In genomic region chr2:172751364-172751763, GRCm38 (mm10) we compare ENCODE assay signal across 25 mouse cellular contexts.
"Had no signal": no experiment of that assay in that cellular context is flagged by ENCODE, and none has a peak within 500 bp of the region (broad histone marks: within the 10 kb centered on the region; RNA-seq: fewer than 3 reads in every experiment).

No protein-coding gene starts in this region.

- H3K4me3 ChIP-seq: heart, adult 2 months; heart, embryonic 13.5 days; heart, embryonic 15.5 days; hindbrain, embryonic 13.5 days; hindbrain, embryonic 15.5 days; kidney, embryonic 15.5 days; left cerebral cortex, adult 2 months; limb, embryonic 13.5 days; limb, embryonic 15.5 days; liver, embryonic 12.5 days had no signal

- DNase-seq: gastrocnemius, postnatal 10 days; gastrocnemius, postnatal 36 days; heart, adult 11 months; heart, adult 2 months; heart, postnatal 14 days; heart, postnatal 36 days; kidney, adult 11 months; kidney, adult 8-10 months; kidney, postnatal 14 days; kidney, postnatal 36 days; layer of hippocampus, adult 9-11 months had no signal

- ATAC-seq: hindbrain, postnatal 0 days; intestine, embryonic 16.5 days; liver, embryonic 12.5 days had no signal

- H3K4me1 ChIP-seq: heart, embryonic 13.5 days; heart, embryonic 15.5 days had no signal

- H3K36me3 ChIP-seq: heart, embryonic 13.5 days; heart, embryonic 15.5 days; hindbrain, embryonic 13.5 days; hindbrain, embryonic 15.5 days; kidney, embryonic 15.5 days; limb, embryonic 13.5 days; limb, embryonic 15.5 days; liver, embryonic 12.5 days had no signal

- H3K9ac ChIP-seq: heart, embryonic 13.5 days; heart, embryonic 15.5 days; hindbrain, embryonic 13.5 days; hindbrain, embryonic 15.5 days; kidney, embryonic 15.5 days; limb, embryonic 13.5 days; limb, embryonic 15.5 days; liver, embryonic 12.5 days; liver, embryonic 14.5 days had no signal

- H3K9me3 ChIP-seq: heart, embryonic 13.5 days; heart, embryonic 15.5 days; hindbrain, embryonic 13.5 days; hindbrain, embryonic 15.5 days; kidney, embryonic 15.5 days; limb, embryonic 13.5 days; limb, embryonic 15.5 days; liver, embryonic 12.5 days had no signal

- H3K4me2 ChIP-seq: heart, embryonic 11.5 days; heart, embryonic 13.5 days; heart, embryonic 15.5 days; hindbrain, embryonic 13.5 days; hindbrain, embryonic 15.5 days; kidney, embryonic 15.5 days; limb, embryonic 13.5 days; limb, embryonic 15.5 days; liver, embryonic 12.5 days had no signal

- H3K27ac ChIP-seq: heart, adult 2 months; heart, embryonic 13.5 days; heart, embryonic 15.5 days; hindbrain, embryonic 13.5 days; hindbrain, embryonic 15.5 days; hindbrain, postnatal 0 days; kidney, embryonic 15.5 days; kidney, postnatal 0 days; left cerebral cortex, adult 2 months; limb, embryonic 13.5 days; limb, embryonic 15.5 days; liver, embryonic 12.5 days; liver, embryonic 14.5 days had no signal
